Mouse (Mus musculus): Measurements from ENCODE around the gene C2cd3. TPM values are rescaled to one million over a fixed set of nuclear protein-coding genes. Genes with fewer than 3 reads are reported as not detected.
"Not testable (repeated sequence)": the region's sequence is repeated elsewhere in the genome, so short reads cannot be mapped to it uniquely, and the experiment has no call there.

The C2cd3 gene
- polyA plus RNA-seq, 1 experiment from 2014 or later, result 42.3 TPM

- H3K4me2 ChIP-seq (ENCODE audit: low read depth), result no peak overlapping the region
- no peak overlapping the region for H3K4me3 ChIP-seq (ENCODE audit: low read depth, low read length)
- no peaks in the 10 kb centered on the region for H3K27me3 ChIP-seq (ENCODE audit: control insufficient read depth, insufficient read depth, low read length)
- H3K4me1 ChIP-seq (ENCODE audit: control insufficient read depth, insufficient read depth, low read length), result no peaks in the 10 kb centered on the region
- no peak overlapping the region for H3K27ac ChIP-seq (ENCODE audit: low read depth, low read length)
- ATAC-seq (ENCODE audit: insufficient read depth, low FRiP score, low TSS enrichment), result no peak
- peaks cover 6% of the 10 kb centered on the region for H3K36me3 ChIP-seq (ENCODE audit: control insufficient read depth, insufficient read depth, low read length)
- no peaks in the 10 kb centered on the region for H3K9me3 ChIP-seq (ENCODE audit: control insufficient read depth, low read length)
- no peak overlapping the region for H3K9ac ChIP-seq (ENCODE audit: low read length)
- 90% methylated on average over 11 of the region's 11 CpGs for WGBS
- DNase-seq (ENCODE audit: low spot score), result no peak
These were observed 98.9 kb downstream of the C2cd3 start for GRCm38 (mm10) chr7:100470796-100471406.

GRCm38 (mm10) chr7:100471407-100471797 lies 99.4 kb downstream of the C2cd3 start:
- Histone ChIP-seq H3K9me3 (ENCODE audit: control insufficient read depth, low read length) (no peaks in the 10 kb centered on the region), H3K4me1 (ENCODE audit: control insufficient read depth, insufficient read depth, low read length) (no peaks in the 10 kb centered on the region), H3K4me2 (ENCODE audit: low read depth) (no peak overlapping the region), H3K27me3 (ENCODE audit: control insufficient read depth, insufficient read depth, low read length) (no peaks in the 10 kb centered on the region), H3K4me3 (ENCODE audit: low read depth, low read length) (no peak overlapping the region), H3K27ac (ENCODE audit: low read depth, low read length) (no peak overlapping the region), H3K9ac (ENCODE audit: low read length) (no peak overlapping the region), H3K36me3 (ENCODE audit: control insufficient read depth, insufficient read depth, low read length) (peaks cover 6% of the 10 kb centered on the region)
- ATAC-seq (ENCODE audit: insufficient read depth, low FRiP score, low TSS enrichment) (no peak), DNase-seq (ENCODE audit: low spot score) (no peak)
- WGBS, result 88% methylated on average over 1 of the region's 1 CpGs

GRCm38 (mm10) chr7:100472777-100473176 lies 100.7 kb downstream of the C2cd3 start, which contains the start of gene Ucp3:
Gene Ucp3, plus strand, starts transcription at chr7:100472990.
- Histone ChIP-seq H3K27me3 (ENCODE audit: control insufficient read depth, insufficient read depth, low read length) (no peaks in the 10 kb centered on the region), H3K27ac (ENCODE audit: low read depth, low read length) (no peak within 1 kb of the TSS), H3K9me3 (ENCODE audit: control insufficient read depth, low read length) (no peaks in the 10 kb centered on the region), H3K4me3 (ENCODE audit: low read depth, low read length) (no peak within 1 kb of the TSS), H3K9ac (ENCODE audit: low read length) (no peak within 1 kb of the TSS), H3K4me1 (ENCODE audit: control insufficient read depth, insufficient read depth, low read length) (no peaks in the 10 kb centered on the region), H3K36me3 (ENCODE audit: control insufficient read depth, insufficient read depth, low read length) (peaks cover 5% of the 10 kb centered on the region), H3K4me2 (ENCODE audit: low read depth) (no peak within 1 kb of the TSS)
- whole genome bisulfite sequencing, result 88% methylated on average over 6 of the region's 6 CpGs
- ATAC-seq (ENCODE audit: insufficient read depth, low FRiP score, low TSS enrichment) (no peak), DNase-seq (ENCODE audit: low spot score) (no peak)

- Histone ChIP-seq H3K4me3 (ENCODE audit: low read depth, low read length) (no peak overlapping the region), H3K27me3 (ENCODE audit: control insufficient read depth, insufficient read depth, low read length) (no peaks in the 10 kb centered on the region), H3K27ac (ENCODE audit: low read depth, low read length) (no peak overlapping the region), H3K4me1 (ENCODE audit: control insufficient read depth, insufficient read depth, low read length) (no peaks in the 10 kb centered on the region), H3K9ac (ENCODE audit: low read length) (no peak overlapping the region), H3K4me2 (ENCODE audit: low read depth) (no peak overlapping the region), H3K9me3 (ENCODE audit: control insufficient read depth, low read length) (no peaks in the 10 kb centered on the region), H3K36me3 (ENCODE audit: control insufficient read depth, insufficient read depth, low read length) (peaks cover 5% of the 10 kb centered on the region)
- DNase-seq (ENCODE audit: low spot score) (no peak), ATAC-seq (ENCODE audit: insufficient read depth, low FRiP score, low TSS enrichment) (no peak)
- WGBS, result 88% methylated on average over 9 of the region's 9 CpGs
These were observed 101.9 kb downstream of the C2cd3 start for GRCm38 (mm10) chr7:100473846-100474454.

GRCm38 (mm10) chr7:100474680-100475079 lies 102.6 kb downstream of the C2cd3 start:
- Histone ChIP-seq H3K4me1 (ENCODE audit: control insufficient read depth, insufficient read depth, low read length) (no peaks in the 10 kb centered on the region), H3K36me3 (ENCODE audit: control insufficient read depth, insufficient read depth, low read length) (no peaks in the 10 kb centered on the region), H3K27me3 (ENCODE audit: control insufficient read depth, insufficient read depth, low read length) (no peaks in the 10 kb centered on the region), H3K9me3 (ENCODE audit: control insufficient read depth, low read length) (no peaks in the 10 kb centered on the region), H3K9ac (ENCODE audit: low read length) (no peak overlapping the region), H3K4me2 (ENCODE audit: low read depth) (no peak overlapping the region), H3K27ac (ENCODE audit: low read depth, low read length) (no peak overlapping the region), H3K4me3 (ENCODE audit: low read depth, low read length) (no peak overlapping the region)
- ATAC-seq (ENCODE audit: insufficient read depth, low FRiP score, low TSS enrichment) (no peak), DNase-seq (ENCODE audit: low spot score) (no peak)
- 70% methylated on average over 1 of the region's 1 CpGs for WGBS

GRCm38 (mm10) chr7:100479100-100479822 lies 107.2 kb downstream of the C2cd3 start:
- H3K4me3 ChIP-seq (ENCODE audit: low read depth, low read length), result no peak overlapping the region
- no peak overlapping the region for H3K4me2 ChIP-seq (ENCODE audit: low read depth)
- H3K4me1 ChIP-seq (ENCODE audit: control insufficient read depth, insufficient read depth, low read length), result no peaks in the 10 kb centered on the region
- no peak overlapping the region for H3K27ac ChIP-seq (ENCODE audit: low read depth, low read length)
- no peaks in the 10 kb centered on the region for H3K27me3 ChIP-seq (ENCODE audit: control insufficient read depth, insufficient read depth, low read length)
- H3K9me3 ChIP-seq (ENCODE audit: control insufficient read depth, low read length), result no peaks in the 10 kb centered on the region
- ATAC-seq (ENCODE audit: insufficient read depth, low FRiP score, low TSS enrichment), result no peak
- H3K9ac ChIP-seq (ENCODE audit: low read length), result no peak overlapping the region
- WGBS, result 80% methylated on average over 20 of the region's 20 CpGs
- no peaks in the 10 kb centered on the region for H3K36me3 ChIP-seq (ENCODE audit: control insufficient read depth, insufficient read depth, low read length)
- DNase-seq (ENCODE audit: low spot score), result no peak

GRCm38 (mm10) chr7:100479823-100480164 lies 107.8 kb downstream of the C2cd3 start:
- no peak for DNase-seq (ENCODE audit: low spot score)
- 78% methylated on average over 15 of the region's 15 CpGs for WGBS
- no peak overlapping the region for H3K27ac ChIP-seq (ENCODE audit: low read depth, low read length)

GRCm38 (mm10) chr7:100480175-100480574 lies 108.1 kb downstream of the C2cd3 start:
- no peak for DNase-seq (ENCODE audit: low spot score)
- Histone ChIP-seq H3K4me3 (ENCODE audit: low read depth, low read length) (no peak overlapping the region), H3K27me3 (ENCODE audit: control insufficient read depth, insufficient read depth, low read length) (no peaks in the 10 kb centered on the region), H3K27ac (ENCODE audit: low read depth, low read length) (no peak overlapping the region), H3K4me2 (ENCODE audit: low read depth) (no peak overlapping the region), H3K36me3 (ENCODE audit: control insufficient read depth, insufficient read depth, low read length) (no peaks in the 10 kb centered on the region), H3K4me1 (ENCODE audit: control insufficient read depth, insufficient read depth, low read length) (no peaks in the 10 kb centered on the region), H3K9ac (ENCODE audit: low read length) (no peak overlapping the region), H3K9me3 (ENCODE audit: control insufficient read depth, low read length) (no peaks in the 10 kb centered on the region)
- ATAC-seq (ENCODE audit: insufficient read depth, low FRiP score, low TSS enrichment), result no peak
- WGBS, result 81% methylated on average over 17 of the region's 17 CpGs

More at GRCm38 (mm10) chr7:100479823-100480164, 107.8 kb downstream of the C2cd3 start:
- no peak overlapping the region for H3K9ac ChIP-seq (ENCODE audit: low read length)
- H3K4me3 ChIP-seq (ENCODE audit: low read depth, low read length), result no peak overlapping the region
- no peak overlapping the region for H3K4me2 ChIP-seq (ENCODE audit: low read depth)
- no peak for ATAC-seq (ENCODE audit: insufficient read depth, low FRiP score, low TSS enrichment)
- no peaks in the 10 kb centered on the region for H3K4me1 ChIP-seq (ENCODE audit: control insufficient read depth, insufficient read depth, low read length)
- H3K27me3 ChIP-seq (ENCODE audit: control insufficient read depth, insufficient read depth, low read length), result no peaks in the 10 kb centered on the region
- no peaks in the 10 kb centered on the region for H3K9me3 ChIP-seq (ENCODE audit: control insufficient read depth, low read length)
- H3K36me3 ChIP-seq (ENCODE audit: control insufficient read depth, insufficient read depth, low read length), result no peaks in the 10 kb centered on the region

- H3K36me3 ChIP-seq (ENCODE audit: control insufficient read depth, insufficient read depth, low read length); ATAC-seq (ENCODE audit: insufficient read depth, low FRiP score, low TSS enrichment): not testable (repeated sequence)
- WGBS, result 86% methylated on average over 2 of the region's 2 CpGs
These were observed 110.0 kb downstream of the C2cd3 start for GRCm38 (mm10) chr7:100482046-100482445.

More at GRCm38 (mm10) chr7:100482046-100482445, 110.0 kb downstream of the C2cd3 start:
- H3K9me3 ChIP-seq (ENCODE audit: control insufficient read depth, low read length); H3K4me3 ChIP-seq (ENCODE audit: low read depth, low read length); H3K9ac ChIP-seq (ENCODE audit: low read length); DNase-seq (ENCODE audit: low spot score); H3K27me3 ChIP-seq (ENCODE audit: control insufficient read depth, insufficient read depth, low read length); H3K27ac ChIP-seq (ENCODE audit: low read depth, low read length); H3K4me1 ChIP-seq (ENCODE audit: control insufficient read depth, insufficient read depth, low read length); H3K4me2 ChIP-seq (ENCODE audit: low read depth): not testable (repeated sequence)
